Comparison of ENCODE assay signal across 8 mouse cellular contexts in genomic region chr11:84523321-84523831, GRCm38 (mm10). TPM values are rescaled to one million over a fixed set of nuclear protein-coding genes. Genes with fewer than 3 reads are reported as not detected.
DNase-seq lines count a peak whose midpoint lies in the region; ATAC-seq and TF ChIP-seq lines count a peak whose summit lies in the region.
"Had no signal": no experiment of that assay in that cellular context is flagged by ENCODE, and none has a peak within 500 bp of the region (broad histone marks: within the 10 kb centered on the region; RNA-seq: fewer than 3 reads in every experiment).

No protein-coding gene starts in this region.

- 2% methylated on average over 16 of the region's 16 CpGs for WGBS in embryonic facial prominence, embryonic 15.5 days
- WGBS in kidney, postnatal 0 days = 3% methylated on average over 16 of the region's 16 CpGs

- H3K27me3 ChIP-seq in embryonic facial prominence, embryonic 15.5 days = peaks cover 98% of the 10 kb centered on the region
- H3K27me3 ChIP-seq in kidney, postnatal 0 days (ENCODE audit: insufficient read depth, low read length) = peaks cover 55% of the 10 kb centered on the region

- H3K9me3 ChIP-seq in embryonic facial prominence, embryonic 15.5 days (replicated peaks) = no peaks in the 10 kb centered on the region
- H3K9me3 ChIP-seq in kidney, postnatal 0 days (replicated peaks; ENCODE audit: low read length) = no peaks in the 10 kb centered on the region

- peak; percentile 8 for DNase-seq in ovary, postnatal 36 days (ENCODE audit: low spot score)
- no peak for DNase-seq in ovary, postnatal 14 days (ENCODE audit: low spot score)
- DNase-seq in kidney, postnatal 0 days (ENCODE audit: low spot score) = no peak
- no peak for DNase-seq in thymus, postnatal 0 days (ENCODE audit: low spot score)
- DNase-seq in testis, postnatal 10 days (ENCODE audit: low spot score) = no peak

- no peak overlapping the region for H3K4me2 ChIP-seq in embryonic facial prominence, embryonic 15.5 days (replicated peaks)
- H3K4me2 ChIP-seq in kidney, postnatal 0 days (ENCODE audit: low read length) = peak overlapping the region; percentile 63

- peaks cover 44% of the 10 kb centered on the region for H3K4me1 ChIP-seq in embryonic facial prominence, embryonic 15.5 days
- 0 out of 2 replicates have a peak, but pooled peaks cover 3% of the 10 kb centered on the region for H3K4me1 ChIP-seq in kidney, postnatal 0 days (replicated peaks; ENCODE audit: insufficient read depth, low read length)

- peak overlapping the region; percentile 18; the same call in 1 of the 2 replicates for H3K4me3 ChIP-seq in embryonic facial prominence, embryonic 15.5 days (replicated peaks)
- peak overlapping the region; percentile 58 for H3K4me3 ChIP-seq in kidney, postnatal 0 days (replicated peaks; ENCODE audit: low read depth, low read length)

- no peaks in the 10 kb centered on the region for H3K36me3 ChIP-seq in embryonic facial prominence, embryonic 15.5 days
- H3K36me3 ChIP-seq in kidney, postnatal 0 days (ENCODE audit: insufficient read depth, low read length) = no peaks in the 10 kb centered on the region

- H3K9ac ChIP-seq in embryonic facial prominence, embryonic 15.5 days = no peak overlapping the region
- H3K9ac ChIP-seq in kidney, postnatal 0 days (ENCODE audit: low read depth, low read length) = peak overlapping the region; percentile 72

- no peak for TF ChIP-seq CTCF in kidney, postnatal 0 days (IDR thresholded peaks at IDR 0.05; ENCODE audit: low read depth)

- no peak for ATAC-seq in embryonic facial prominence, embryonic 15.5 days (ENCODE audit: insufficient number of reproducible peaks, low FRiP score, low TSS enrichment, low read depth)
- no peak for ATAC-seq in kidney, postnatal 0 days (replicated peaks; ENCODE audit: low FRiP score, low read depth)
- no peak for ATAC-seq in granulocyte monocyte progenitor cell, adult 5-6 weeks (replicated peaks; ENCODE audit: poor library complexity, severe bottlenecking)

- H3K27ac ChIP-seq in embryonic facial prominence, embryonic 15.5 days (replicated peaks) = no peak overlapping the region
- peak overlapping the region; percentile 47; the same call in 1 of the 2 replicates for H3K27ac ChIP-seq in kidney, postnatal 0 days

RNA-seq across cellular contexts. Expression of gene Lhx1, which starts 2.0 kb away (rescaled TPM):
- 0.13 and 0.15 TPM in 2 replicates for polyA plus RNA-seq in embryonic facial prominence, embryonic 15.5 days (2015; fragmentation: Nextera tagmentation; extraction: Ambion mirVana)
- 25.3 and 28.9 TPM in 2 replicates for polyA plus RNA-seq in kidney, postnatal 0 days (2015; fragmentation: Nextera tagmentation; extraction: Ambion mirVana)
- not detected in 2 replicates for total RNA-seq in granulocyte monocyte progenitor cell, adult 5-6 weeks (2014; fragmentation: Nextera tagmentation)
- total RNA-seq in granulocyte monocyte progenitor cell, adult 5-6 weeks (2017) = not detected in 2 replicates
- 0.10 TPM in 1 of 2 replicates, not detected in the other for polyA plus RNA-seq in thymus, postnatal 0 days (2015; fragmentation: Nextera tagmentation; extraction: Ambion mirVana)
- total RNA-seq: heart, postnatal 36 days had no signal

RNA-seq across cellular contexts. Expression of gene Aatf, which starts 10.1 kb away (rescaled TPM):
- polyA plus RNA-seq in embryonic facial prominence, embryonic 15.5 days (2015; fragmentation: Nextera tagmentation; extraction: Ambion mirVana) = 43.3 and 49.4 TPM in 2 replicates
- polyA plus RNA-seq in kidney, postnatal 0 days (2015; fragmentation: Nextera tagmentation; extraction: Ambion mirVana) = 40.7 and 45.0 TPM in 2 replicates
- 40.5 and 52.6 TPM in 2 replicates for total RNA-seq in granulocyte monocyte progenitor cell, adult 5-6 weeks (2014; fragmentation: Nextera tagmentation)
- total RNA-seq in granulocyte monocyte progenitor cell, adult 5-6 weeks (2017) = 71.0 and 97.3 TPM in 2 replicates
- 51.8 and 54.5 TPM in 2 replicates for polyA plus RNA-seq in thymus, postnatal 0 days (2015; fragmentation: Nextera tagmentation; extraction: Ambion mirVana)

Comparison
In these comparisons a context has a peak if more than half of its experiments do, and no peak if none do; other contexts are left out.
1. RNA of gene Lhx1, which starts 2.0 kb away (polyA plus RNA-seq): 25.3 to 28.9 TPM in kidney, postnatal 0 days; 0.13 to 0.15 TPM in embryonic facial prominence, embryonic 15.5 days and 0.10 TPM in thymus, postnatal 0 days; every median in the first group is over 10 times any median in the second.